Mouse (Mus musculus) midbrain, embryonic 13.5 days (tissue): Measurements from ENCODE around the gene Bmp7. TPM values are rescaled to one million over a fixed set of nuclear protein-coding genes. Genes with fewer than 3 reads are reported as not detected.

Experiments used
- ATAC-seq: fragments of 200-750 bp; cut with Nextera tagmentation; 2 replicates; pipeline ENCODE4 v1.8.0; 2017; ENCODE audit warnings: mild to moderate bottlenecking, moderate TSS enrichment, moderate library complexity
- H3K27ac ChIP-seq: fragments of 300-500 bp; sonication (generic); 2 replicates; pipeline ENCODE4 v1.5.1; 2015; ENCODE audit warnings: inconsistent platforms, mild to moderate bottlenecking, moderate library complexity
- H3K27me3 ChIP-seq: fragments of 300-500 bp; sonication (generic); 2 replicates; pipeline ENCODE4 v1.6.1; 2015; ENCODE audit warnings: mild to moderate bottlenecking, inconsistent platforms
- H3K36me3 ChIP-seq: fragments of 300-500 bp; sonication (generic); 2 replicates; pipeline ENCODE4 v1.6.1; 2015; ENCODE audit warnings: mild to moderate bottlenecking, inconsistent platforms
- H3K4me1 ChIP-seq: fragments of 300-500 bp; sonication (generic); replicated peaks from 2 replicates; pipeline ENCODE4 v1.6.1; 2015; ENCODE audit warnings: inconsistent platforms
- H3K4me2 ChIP-seq: fragments of 300-500 bp; sonication (generic); replicated peaks from 2 replicates; pipeline ENCODE4 v1.6.1; 2015; ENCODE audit warnings: moderate library complexity, mild to moderate bottlenecking, inconsistent platforms
- H3K4me3 ChIP-seq: fragments of 300-500 bp; sonication (generic); replicated peaks from 2 replicates; pipeline ENCODE4 v1.5.1; 2015; ENCODE audit warnings: mild to moderate bottlenecking, inconsistent platforms
- H3K9ac ChIP-seq: fragments of 300-500 bp; sonication (generic); replicated peaks from 2 replicates; pipeline ENCODE4 v1.6.1; 2015; ENCODE audit warnings: mild to moderate bottlenecking, inconsistent platforms
- H3K9me3 ChIP-seq: fragments of 300-500 bp; sonication (generic); 2 replicates; pipeline ENCODE4 v1.6.1; 2016; ENCODE audit warnings: mild to moderate bottlenecking, inconsistent platforms
- WGBS: fragments of 180-500 bp; shearing (Covaris S2); methylation state at CpG from one replicate; pipeline ENCODE4 v1.1.7; 2015; 5-methylcytosine and 5-hydroxymethylcytosine counted together
- polyA plus RNA-seq: library from polyadenylated mRNA; unstranded; fragments of >200 nt; fragmentation: Nextera tagmentation; extraction: Ambion mirVana; gene quantifications from 2 replicates; pipeline ENCODE4 v1.2.1, GENCODE M21; 2015

The Bmp7 gene
- 9.1 and 12.6 TPM in 2 replicates for polyA plus RNA-seq

GRCm38 (mm10) chr2:172940003-172940798 lies at the start of gene Bmp7:
Gene Bmp7, minus strand, starts transcription at chr2:172940321.
- under 1% methylated on average over 80 of the region's 82 CpGs for WGBS
- ATAC-seq: peak; percentile 55
- H3K27me3 ChIP-seq: peaks cover 96% of the 10 kb centered on the region
- peaks cover 51% of the 10 kb centered on the region for H3K4me1 ChIP-seq
- peak within 1 kb of the TSS; percentile 83 for H3K4me2 ChIP-seq
- H3K36me3 ChIP-seq: no peaks in the 10 kb centered on the region
- no peaks in the 10 kb centered on the region for H3K9me3 ChIP-seq
- 0 out of 2 replicates have a peak within 1 kb of the TSS, but pooled peaks have one; percentile 0 for H3K27ac ChIP-seq
- peak within 1 kb of the TSS; percentile 47 for H3K4me3 ChIP-seq
- peak within 1 kb of the TSS; percentile 59 for H3K9ac ChIP-seq

GRCm38 (mm10) chr2:172982776-172983561 lies 42.8 kb upstream of the Bmp7 start:
- no peaks in the 10 kb centered on the region for H3K36me3 ChIP-seq
- 83% methylated on average over 9 of the region's 9 CpGs for WGBS

GRCm38 (mm10) chr2:172979666-172980345 lies 39.7 kb upstream of the Bmp7 start:
- Histone ChIP-seq H3K9me3 (no peaks in the 10 kb centered on the region; the same call in 1 of the 2 replicates), H3K4me2 (no peak overlapping the region), H3K9ac (no peak overlapping the region), H3K36me3 (no peaks in the 10 kb centered on the region), H3K27me3 (no peaks in the 10 kb centered on the region), H3K4me1 (peaks cover 16% of the 10 kb centered on the region), H3K27ac (no peak overlapping the region), H3K4me3 (no peak overlapping the region)
- ATAC-seq: no peak
- 92% methylated on average over 42 of the region's 43 CpGs for WGBS

More at GRCm38 (mm10) chr2:172982776-172983561, 42.8 kb upstream of the Bmp7 start:
- H3K27me3 ChIP-seq: no peaks in the 10 kb centered on the region
- no peak overlapping the region for H3K4me3 ChIP-seq
- H3K4me2 ChIP-seq: no peak overlapping the region
- no peak overlapping the region for H3K9ac ChIP-seq
- peaks cover under 1% of the 10 kb centered on the region; the same call in 1 of the 2 replicates for H3K4me1 ChIP-seq
- H3K9me3 ChIP-seq: no peaks in the 10 kb centered on the region; the same call in 1 of the 2 replicates
- no peak for ATAC-seq
- no peak overlapping the region for H3K27ac ChIP-seq

- H3K4me1 ChIP-seq: peaks cover 20% of the 10 kb centered on the region
- no peaks in the 10 kb centered on the region; the same call in 1 of the 2 replicates for H3K9me3 ChIP-seq
- H3K36me3 ChIP-seq: no peaks in the 10 kb centered on the region
- WGBS: 58% methylated on average over 4 of the region's 4 CpGs
- no peak overlapping the region for H3K27ac ChIP-seq
- no peaks in the 10 kb centered on the region; the same call in 1 of the 2 replicates for H3K27me3 ChIP-seq
- ATAC-seq: no peak; the same call in 1 of the 2 replicates
- H3K4me2 ChIP-seq: no peak overlapping the region
- no peak overlapping the region for H3K4me3 ChIP-seq
- no peak overlapping the region for H3K9ac ChIP-seq
Observed at GRCm38 (mm10) chr2:172978131-172978633, 38.1 kb upstream of the Bmp7 start.

GRCm38 (mm10) chr2:172977409-172978130 lies 37.4 kb upstream of the Bmp7 start, which contains the start of gene Spo11:
Gene Spo11, plus strand, starts transcription at chr2:172977700.
- H3K36me3 ChIP-seq: no peaks in the 10 kb centered on the region
- H3K27me3 ChIP-seq: no peaks in the 10 kb centered on the region; the same call in 1 of the 2 replicates
- H3K4me3 ChIP-seq: no peak within 1 kb of the TSS
- H3K9ac ChIP-seq: 0 out of 2 replicates have a peak within 1 kb of the TSS, but pooled peaks have one; percentile 8
- no peak within 1 kb of the TSS; the same call in 1 of the 2 replicates for H3K27ac ChIP-seq
- peaks cover 20% of the 10 kb centered on the region for H3K4me1 ChIP-seq
- peak; percentile 48; the same call in 1 of the 2 replicates for ATAC-seq
- WGBS: 12% methylated on average over 14 of the region's 14 CpGs
- peak within 1 kb of the TSS; percentile 33 for H3K4me2 ChIP-seq
- H3K9me3 ChIP-seq: no peaks in the 10 kb centered on the region; the same call in 1 of the 2 replicates

- Histone ChIP-seq H3K27me3 (no peaks in the 10 kb centered on the region; the same call in 1 of the 2 replicates), H3K36me3 (no peaks in the 10 kb centered on the region), H3K4me2 (0 out of 2 replicates have a peak overlapping the region, but pooled peaks have one; percentile 33), H3K4me3 (no peak overlapping the region), H3K4me1 (peaks cover 20% of the 10 kb centered on the region), H3K27ac (no peak overlapping the region; the same call in 1 of the 2 replicates), H3K9me3 (no peaks in the 10 kb centered on the region; the same call in 1 of the 2 replicates), H3K9ac (no peak overlapping the region)
- no peak for ATAC-seq
- 28% methylated on average over 7 of the region's 7 CpGs for WGBS
Observed at GRCm38 (mm10) chr2:172976661-172977238, 36.6 kb upstream of the Bmp7 start.

GRCm38 (mm10) chr2:172975159-172975558 lies 35.0 kb upstream of the Bmp7 start:
- no peak overlapping the region for H3K27ac ChIP-seq
- no peak for ATAC-seq
- no peak overlapping the region for H3K4me2 ChIP-seq
- no peak overlapping the region for H3K4me3 ChIP-seq
- no peaks in the 10 kb centered on the region; the same call in 1 of the 2 replicates for H3K27me3 ChIP-seq
- no peak overlapping the region for H3K9ac ChIP-seq
- H3K36me3 ChIP-seq: no peaks in the 10 kb centered on the region
- peaks cover 20% of the 10 kb centered on the region for H3K4me1 ChIP-seq
- no peaks in the 10 kb centered on the region; the same call in 1 of the 2 replicates for H3K9me3 ChIP-seq
- WGBS: 92% methylated on average over 6 of the region's 6 CpGs

GRCm38 (mm10) chr2:172974701-172975100 lies 34.6 kb upstream of the Bmp7 start:
- H3K9ac ChIP-seq: no peak overlapping the region
- H3K27me3 ChIP-seq: no peaks in the 10 kb centered on the region; the same call in 1 of the 2 replicates
- no peak overlapping the region for H3K4me3 ChIP-seq
- no peaks in the 10 kb centered on the region for H3K9me3 ChIP-seq
- no peak overlapping the region for H3K27ac ChIP-seq
- no peaks in the 10 kb centered on the region for H3K36me3 ChIP-seq
- no peak overlapping the region for H3K4me2 ChIP-seq
- ATAC-seq: no peak
- H3K4me1 ChIP-seq: peaks cover 20% of the 10 kb centered on the region
- WGBS: 28% methylated on average over 7 of the region's 7 CpGs

- no peaks in the 10 kb centered on the region; the same call in 1 of the 2 replicates for H3K27me3 ChIP-seq
- H3K9ac ChIP-seq: no peak overlapping the region
- H3K36me3 ChIP-seq: no peaks in the 10 kb centered on the region
- H3K4me2 ChIP-seq: no peak overlapping the region
- H3K4me3 ChIP-seq: no peak overlapping the region
- H3K4me1 ChIP-seq: peaks cover 20% of the 10 kb centered on the region
- 32% methylated on average over 7 of the region's 7 CpGs for WGBS
- ATAC-seq: no peak
- H3K27ac ChIP-seq: no peak overlapping the region
- H3K9me3 ChIP-seq: no peaks in the 10 kb centered on the region
Observed at GRCm38 (mm10) chr2:172973806-172974565, 33.9 kb upstream of the Bmp7 start.

GRCm38 (mm10) chr2:172971865-172972264 lies 31.7 kb upstream of the Bmp7 start:
- no peak overlapping the region for H3K4me3 ChIP-seq
- H3K4me1 ChIP-seq: peaks cover 8% of the 10 kb centered on the region
- H3K27ac ChIP-seq: no peak overlapping the region
- 86% methylated on average over 2 of the region's 2 CpGs for WGBS
- H3K9me3 ChIP-seq: no peaks in the 10 kb centered on the region
- H3K27me3 ChIP-seq: no peaks in the 10 kb centered on the region; the same call in 1 of the 2 replicates
- H3K9ac ChIP-seq: no peak overlapping the region
- no peak overlapping the region for H3K4me2 ChIP-seq
- no peaks in the 10 kb centered on the region for H3K36me3 ChIP-seq
- no peak for ATAC-seq
